Mouse (Mus musculus) lung, embryonic 14.5 days (tissue): ENCODE data around the gene Smg7. TPM values are rescaled to one million over a fixed set of nuclear protein-coding genes. Genes with fewer than 3 reads are reported as not detected.
A peak's percentile ranks its signal among the peaks of the same experiment; 100 is the strongest.

Experiments used
- ATAC-seq: fragments of 200-750 bp; cut with Nextera tagmentation; 2 replicates; pipeline ENCODE4 v1.8.0; 2017; ENCODE audit warnings: mild to moderate bottlenecking, moderate TSS enrichment, moderate library complexity; ENCODE audit not compliant: insufficient read depth
- DNase-seq: peaks from one replicate; pipeline ENCODE4 v3.0.0-alpha.2; 2015
- H3K27ac ChIP-seq: fragments of 300-500 bp; sonication (generic); 2 replicates; pipeline ENCODE4 v1.5.1; 2014; ENCODE audit warnings: low read depth, mild to moderate bottlenecking, moderate library complexity
- H3K27me3 ChIP-seq: fragments of 300-500 bp; sonication (generic); 2 replicates; pipeline ENCODE4 v1.6.1; 2014; ENCODE audit warnings: low read length, control low read depth; ENCODE audit not compliant: insufficient read depth
- H3K36me3 ChIP-seq: fragments of 300-500 bp; sonication (generic); 2 replicates; pipeline ENCODE4 v1.6.1; 2014; ENCODE audit warnings: control low read depth; ENCODE audit not compliant: insufficient read depth
- H3K4me1 ChIP-seq: fragments of 300-500 bp; sonication (generic); 2 replicates; pipeline ENCODE4 v1.6.1; 2014; ENCODE audit warnings: antibody characterized with exemption, control low read depth; ENCODE audit not compliant: insufficient read depth
- H3K4me2 ChIP-seq: fragments of 300-500 bp; sonication (generic); 2 replicates; pipeline ENCODE4 v1.6.1; 2014; ENCODE audit warnings: mild to moderate bottlenecking
- H3K4me3 ChIP-seq: fragments of 300-500 bp; sonication (generic); 2 replicates; pipeline ENCODE4 v1.5.1; 2014; ENCODE audit warnings: low read depth, low read length
- H3K9ac ChIP-seq: fragments of 300-500 bp; sonication (generic); 2 replicates; pipeline ENCODE4 v1.6.1; 2014
- H3K9me3 ChIP-seq: fragments of 300-500 bp; sonication (generic); 2 replicates; pipeline ENCODE4 v1.6.1; 2016; ENCODE audit warnings: low read depth, low read length, control low read depth
- CTCF ChIP-seq: IDR thresholded peaks from 2 replicates; pipeline ENCODE4 v1.5.1; 2016; ENCODE audit warnings: antibody characterized with exemption, low read depth
- WGBS: fragments of 180-500 bp; shearing (Covaris S2); extraction: QIAGEN DNeasy Blood & Tissue Kit; methylation state at CpG from one replicate; pipeline ENCODE4 v1.1.7; 2014; 5-methylcytosine and 5-hydroxymethylcytosine counted together
- polyA plus RNA-seq: library from polyadenylated mRNA; unstranded; fragments of >200 nt; fragmentation: Nextera tagmentation; extraction: Ambion mirVana; gene quantifications from 2 replicates; pipeline ENCODE4 v1.2.1, GENCODE M21; 2014

Smg7 gene
- polyA plus RNA-seq, 1 experiment from 2014 or later, result 44.1 TPM

- Histone ChIP-seq H3K27me3 (no peaks in the 10 kb centered on the region), H3K4me3 (no peak overlapping the region), H3K36me3 (no peaks in the 10 kb centered on the region), H3K9me3 (no peaks in the 10 kb centered on the region), H3K4me1 (no peaks in the 10 kb centered on the region), H3K27ac (no peak overlapping the region), H3K4me2 (no peak overlapping the region), H3K9ac (no peak overlapping the region)
- no peak for DNase-seq
- TF ChIP-seq CTCF, result no peak
- 72% methylated on average over 18 of the region's 18 CpGs for WGBS
- no peak for ATAC-seq
Measured at GRCm38 (mm10) chr1:152807619-152808391, 94.6 kb downstream of the Smg7 start.

GRCm38 (mm10) chr1:152804907-152805306 is 97.5 kb downstream of the Smg7 start:
- 72% methylated on average over 6 of the region's 6 CpGs for WGBS
- Histone ChIP-seq H3K27me3 (no peaks in the 10 kb centered on the region), H3K36me3 (no peaks in the 10 kb centered on the region), H3K27ac (no peak overlapping the region), H3K4me2 (no peak overlapping the region), H3K9me3 (no peaks in the 10 kb centered on the region), H3K4me3 (no peak overlapping the region), H3K4me1 (0 out of 2 replicates have a peak, but pooled peaks cover under 1% of the 10 kb centered on the region), H3K9ac (no peak overlapping the region)
- no peak for DNase-seq
- no peak for TF ChIP-seq CTCF
- no peak for ATAC-seq

GRCm38 (mm10) chr1:152800633-152801176 is 101.7 kb downstream of the Smg7 start:
- Histone ChIP-seq H3K27ac (no peak overlapping the region), H3K4me3 (no peak overlapping the region), H3K9ac (no peak overlapping the region), H3K9me3 (no peaks in the 10 kb centered on the region), H3K27me3 (no peaks in the 10 kb centered on the region), H3K36me3 (no peaks in the 10 kb centered on the region), H3K4me1 (0 out of 2 replicates have a peak, but pooled peaks cover 3% of the 10 kb centered on the region), H3K4me2 (no peak overlapping the region)
- no peak for TF ChIP-seq CTCF
- no peak for DNase-seq
- WGBS, result 79% methylated on average over 13 of the region's 13 CpGs
- ATAC-seq, result no peak

- H3K9ac ChIP-seq, result no peak within 1 kb of the TSS
- H3K27ac ChIP-seq, result no peak within 1 kb of the TSS
- ATAC-seq (peak; percentile 93), DNase-seq (peak; percentile 71)
- H3K9me3 ChIP-seq, result no peaks in the 10 kb centered on the region
- no peak within 1 kb of the TSS for H3K4me3 ChIP-seq
- no peaks in the 10 kb centered on the region for H3K36me3 ChIP-seq
- H3K27me3 ChIP-seq, result no peaks in the 10 kb centered on the region
- 0 out of 2 replicates have a peak, but pooled peaks cover 3% of the 10 kb centered on the region for H3K4me1 ChIP-seq
- H3K4me2 ChIP-seq, result 0 out of 2 replicates have a peak within 1 kb of the TSS, but pooled peaks have one; percentile 25
- 29% methylated on average over 2 of the region's 2 CpGs for WGBS
- TF ChIP-seq CTCF, result no peak
Measured at GRCm38 (mm10) chr1:152799897-152800296, 102.5 kb downstream of the Smg7 start, which contains the start of gene Ncf2. Ncf2 (plus strand) TSS chr1:152800194.

GRCm38 (mm10) chr1:152798125-152798524 is 104.3 kb downstream of the Smg7 start:
- Histone ChIP-seq H3K27ac (no peak overlapping the region), H3K4me2 (no peak overlapping the region), H3K9ac (no peak overlapping the region), H3K4me1 (0 out of 2 replicates have a peak, but pooled peaks cover 3% of the 10 kb centered on the region), H3K36me3 (no peaks in the 10 kb centered on the region), H3K4me3 (no peak overlapping the region), H3K27me3 (no peaks in the 10 kb centered on the region), H3K9me3 (no peaks in the 10 kb centered on the region)
- ATAC-seq, result peak; percentile 29; the same call in 1 of the 2 replicates
- 48% methylated on average over 9 of the region's 9 CpGs for WGBS
- DNase-seq, result peak; percentile 62
- TF ChIP-seq CTCF, result no peak

GRCm38 (mm10) chr1:152796683-152797263 is 105.7 kb downstream of the Smg7 start:
- no peak for TF ChIP-seq CTCF
- WGBS, result 80% methylated on average over 8 of the region's 8 CpGs
- ATAC-seq, result no peak
- Histone ChIP-seq H3K9me3 (no peaks in the 10 kb centered on the region), H3K27me3 (no peaks in the 10 kb centered on the region), H3K9ac (no peak overlapping the region), H3K4me3 (no peak overlapping the region), H3K36me3 (no peaks in the 10 kb centered on the region), H3K4me1 (0 out of 2 replicates have a peak, but pooled peaks cover 3% of the 10 kb centered on the region), H3K4me2 (no peak overlapping the region), H3K27ac (no peak overlapping the region)
- no peak for DNase-seq

GRCm38 (mm10) chr1:152795688-152796255 is 106.7 kb downstream of the Smg7 start:
- H3K27ac ChIP-seq, result no peak overlapping the region
- no peak overlapping the region for H3K4me3 ChIP-seq
- H3K27me3 ChIP-seq, result no peaks in the 10 kb centered on the region
- H3K9me3 ChIP-seq, result no peaks in the 10 kb centered on the region
- ATAC-seq, result no peak
- H3K4me2 ChIP-seq, result no peak overlapping the region
- H3K9ac ChIP-seq, result no peak overlapping the region
- no peak for TF ChIP-seq CTCF
- H3K4me1 ChIP-seq, result 0 out of 2 replicates have a peak, but pooled peaks cover 7% of the 10 kb centered on the region
- no peak for DNase-seq
- WGBS, result 47% methylated on average over 8 of the region's 8 CpGs
- H3K36me3 ChIP-seq, result no peaks in the 10 kb centered on the region
